Mouse (Mus musculus) hindbrain, embryonic 14.5 days (tissue): Measurements from ENCODE around the gene Sik3. TPM values are rescaled to one million over a fixed set of nuclear protein-coding genes. Genes with fewer than 3 reads are reported as not detected.

Experiments used
- polyA plus RNA-seq: library from polyadenylated mRNA; unstranded; fragments of >200 nt; fragmentation: Nextera tagmentation; extraction: Ambion mirVana; gene quantifications from 2 replicates; pipeline ENCODE4 v1.2.1, GENCODE M21; 2014

Gene Sik3
- polyA plus RNA-seq, 1 experiment from 2014 or later = 11.0 TPM

Other genes starting within 250 kb of the Sik3 start
- 8.9 and 11.5 TPM in 2 replicates for gene Cep164, start 184.1 kb upstream of the Sik3 start, polyA plus RNA-seq
- gene Bace1, start 174.2 kb upstream of the Sik3 start, polyA plus RNA-seq = 46.0 and 50.3 TPM in 2 replicates
- gene Pcsk7, start 106.3 kb upstream of the Sik3 start, polyA plus RNA-seq = 15.0 and 17.7 TPM in 2 replicates
- 107 and 109 TPM in 2 replicates for gene Rnf214, start 105.9 kb upstream of the Sik3 start, polyA plus RNA-seq
- 10.3 and 10.5 TPM in 2 replicates for gene Tagln, start 76.8 kb upstream of the Sik3 start, polyA plus RNA-seq
- 48.9 and 55.3 TPM in 2 replicates for gene Sidt2, start 57.6 kb upstream of the Sik3 start, polyA plus RNA-seq
- 289 and 303 TPM in 2 replicates for gene Pafah1b2, start 130 bp upstream of the Sik3 start, polyA plus RNA-seq
- 3.9 and 4.6 TPM in 2 replicates for gene Apoa1, start 215.8 kb downstream of the Sik3 start, polyA plus RNA-seq
- gene Apoc3, start 222.8 kb downstream of the Sik3 start, polyA plus RNA-seq = not detected in 2 replicates
- gene Apoa4, start 227.9 kb downstream of the Sik3 start, polyA plus RNA-seq = not detected in 2 replicates